Mouse (Mus musculus) ES-E14 (cell line): Measurements from ENCODE around the gene Grin1.

Experiments
- HCFC1 ChIP-seq: IDR thresholded peaks from 2 replicates; pipeline ENCODE4 v1.6.1; 2012; ENCODE audit warnings: low read length, inconsistent platforms, borderline replicate concordance; ENCODE audit not compliant: insufficient read depth
- MAFK ChIP-seq: IDR thresholded peaks from 2 replicates; pipeline ENCODE4 v1.6.1; 2014; ENCODE audit warnings: mild to moderate bottlenecking, low read depth, low read length, inconsistent platforms; ENCODE audit not compliant: insufficient read depth
- ZC3H11A ChIP-seq: IDR thresholded peaks from 2 replicates; pipeline ENCODE4 v1.6.1; 2012; ENCODE audit warnings: low read depth, mild to moderate bottlenecking, inconsistent platforms, low read length, borderline replicate concordance
- ZNF384 ChIP-seq: IDR thresholded peaks from 2 replicates; pipeline ENCODE4 v1.6.1; 2012; ENCODE audit warnings: low read depth, low read length, inconsistent platforms

DNA sequence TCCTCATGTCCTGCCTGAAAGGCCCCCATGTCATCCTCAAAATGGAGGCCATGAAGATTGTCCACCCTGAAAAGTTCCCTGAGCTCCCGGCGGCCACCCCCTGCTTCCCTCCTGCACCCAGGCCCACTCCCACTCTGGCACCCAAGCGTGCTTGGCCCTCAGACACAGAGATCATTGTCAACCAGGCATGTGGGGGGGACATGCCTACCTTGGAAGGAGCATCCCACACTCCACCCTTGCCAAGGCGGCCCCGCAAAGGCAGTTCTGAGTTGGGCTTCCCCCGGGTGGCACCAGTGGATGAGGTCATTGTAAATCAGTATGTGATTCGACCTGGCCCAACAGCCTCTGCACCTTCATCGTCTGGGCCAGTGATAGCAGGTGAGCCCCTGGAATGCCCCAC lies 75.6 kb downstream of the Grin1 start:
- TF ChIP-seq MAFK (no peak), ZNF384 (no peak), ZC3H11A (no peak), HCFC1 (no peak)
